In the genomic region with DNA sequence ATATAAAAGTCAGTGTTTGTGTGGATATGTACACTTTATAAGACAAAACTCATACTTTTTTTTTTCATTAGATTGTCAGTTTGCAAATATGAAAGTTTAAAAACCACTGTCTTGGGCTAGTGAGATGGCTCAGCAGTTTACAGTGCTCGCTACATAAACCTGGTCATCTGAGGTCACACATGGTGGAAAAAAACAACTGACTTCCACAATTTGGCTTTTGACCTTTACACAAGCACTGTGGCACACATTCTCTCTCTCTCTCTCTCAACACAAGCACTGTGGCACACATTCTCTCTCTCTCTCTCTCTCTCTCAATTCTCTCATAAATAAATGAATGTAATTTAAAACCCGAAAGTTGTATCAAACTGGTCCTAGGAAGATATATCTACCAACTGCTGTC, we compare ENCODE assay signal across 27 mouse cellular contexts. TPM values are rescaled to one million over a fixed set of nuclear protein-coding genes. Genes with fewer than 3 reads are reported as not detected.
DNase-seq lines count a peak whose midpoint lies in the region; ATAC-seq and TF ChIP-seq lines count a peak whose summit lies in the region.
"Had no signal": no experiment of that assay in that cellular context is flagged by ENCODE, and none has a peak within 500 bp of the region (broad histone marks: within the 10 kb centered on the region; RNA-seq: fewer than 3 reads in every experiment).

No protein-coding gene starts in this region.

- 68% methylated on average over 2 of the region's 2 CpGs for WGBS in liver, postnatal 0 days (ENCODE audit: insufficient replicate concordance)
- 63% methylated on average over 2 of the region's 2 CpGs for WGBS in liver, embryonic 12.5 days (ENCODE audit: insufficient replicate concordance)

- H3K9ac ChIP-seq in liver, postnatal 0 days (replicated peaks): no peak overlapping the region
- no peak overlapping the region for H3K9ac ChIP-seq in liver, embryonic 12.5 days
- H3K9ac ChIP-seq: embryonic facial prominence, embryonic 13.5 days; embryonic facial prominence, embryonic 15.5 days; forebrain, embryonic 12.5 days had no signal

- no peaks in the 10 kb centered on the region for H3K9me3 ChIP-seq in liver, postnatal 0 days (ENCODE audit: low read length)
- H3K9me3 ChIP-seq in liver, embryonic 12.5 days (replicated peaks): no peaks in the 10 kb centered on the region
- H3K9me3 ChIP-seq: embryonic facial prominence, embryonic 13.5 days; embryonic facial prominence, embryonic 15.5 days; forebrain, embryonic 10.5 days; forebrain, embryonic 12.5 days; G1E had no signal

- H3K4me2 ChIP-seq in liver, postnatal 0 days (ENCODE audit: low read depth, low read length): no peak overlapping the region
- H3K4me2 ChIP-seq in liver, embryonic 12.5 days: no peak overlapping the region
- H3K4me2 ChIP-seq: embryonic facial prominence, embryonic 13.5 days; embryonic facial prominence, embryonic 15.5 days; forebrain, embryonic 12.5 days had no signal

- H3K4me3 ChIP-seq in liver, postnatal 0 days (ENCODE audit: low read depth, low read length): no peak overlapping the region
- no peak overlapping the region for H3K4me3 ChIP-seq in liver, embryonic 12.5 days
- H3K4me3 ChIP-seq: embryonic facial prominence, embryonic 13.5 days; embryonic facial prominence, embryonic 15.5 days; erythroblast, embryonic 14.5 days; forebrain, embryonic 10.5 days; forebrain, embryonic 12.5 days had no signal

- no peaks in the 10 kb centered on the region for H3K27me3 ChIP-seq in liver, postnatal 0 days (ENCODE audit: insufficient read depth, low read length)
- no peaks in the 10 kb centered on the region for H3K27me3 ChIP-seq in liver, embryonic 12.5 days (replicated peaks)
- H3K27me3 ChIP-seq: CH12.LX; embryonic facial prominence, embryonic 13.5 days; embryonic facial prominence, embryonic 15.5 days; forebrain, embryonic 12.5 days; Patski had no signal

- H3K27ac ChIP-seq in liver, postnatal 0 days (ENCODE audit: low read depth): no peak overlapping the region
- no peak overlapping the region for H3K27ac ChIP-seq in liver, embryonic 12.5 days
- H3K27ac ChIP-seq: embryonic facial prominence, embryonic 13.5 days; embryonic facial prominence, embryonic 15.5 days; forebrain, embryonic 10.5 days; forebrain, embryonic 12.5 days had no signal

- no peak for TF ChIP-seq EP300 in liver, postnatal 0 days (IDR thresholded peaks at IDR 0.05; ENCODE audit: low read depth)

- H3K36me3 ChIP-seq in liver, postnatal 0 days (replicated peaks; ENCODE audit: insufficient read depth, low read length): no peaks in the 10 kb centered on the region
- H3K36me3 ChIP-seq in liver, embryonic 12.5 days: no peaks in the 10 kb centered on the region
- H3K36me3 ChIP-seq: G1E had no signal

- H3K4me1 ChIP-seq in liver, postnatal 0 days (ENCODE audit: insufficient read depth): peaks cover 4% of the 10 kb centered on the region; the same call in 1 of the 2 replicates
- H3K4me1 ChIP-seq in liver, embryonic 12.5 days: no peaks in the 10 kb centered on the region
- H3K4me1 ChIP-seq: embryonic facial prominence, embryonic 13.5 days; embryonic facial prominence, embryonic 15.5 days had no signal

- peak; percentile 80 for ATAC-seq in liver, postnatal 0 days
- no peak for ATAC-seq in liver, embryonic 12.5 days
- ATAC-seq in megakaryocyte progenitor cell, adult 5-6 weeks (replicated peaks; ENCODE audit: poor library complexity): 0 out of 2 replicates have a peak, but pooled peaks have one; percentile 20
- ATAC-seq: activated CD4-positive, CD25-positive, alpha-beta regulatory T cell, adult 4 months; CD4-positive, CD25-positive, alpha-beta regulatory T cell, adult 4 months; forebrain, embryonic 14.5 days; forebrain, embryonic 16.5 days; Patski had no signal

- no peak for DNase-seq in liver, postnatal 0 days
- DNase-seq in adipocyte (ENCODE audit: low spot score): peak; percentile 53
- no peak for DNase-seq in layer of hippocampus, adult 9-10 months (ENCODE audit: low spot score)
- DNase-seq in heart, adult 11 months: no peak
- DNase-seq in adrenal gland, postnatal 10 days: no peak
- DNase-seq: adrenal gland, postnatal 36 days; B cell, adult 2 months; cerebellum, adult 11-12 months; cerebellum, adult 2 months; cerebellum, adult 9-10 months; cerebellum, postnatal 10 days; cerebellum, postnatal 25 days; embryo, embryonic 11 days had no signal

- no peak for TF ChIP-seq CTCF in liver, postnatal 0 days (IDR thresholded peaks at IDR 0.05; ENCODE audit: low read depth)

RNA-seq across cellular contexts. Expression of gene Sgtb, which starts 23.0 kb away (rescaled TPM):
- polyA plus RNA-seq in liver, postnatal 0 days (2015; fragmentation: Nextera tagmentation; extraction: Ambion mirVana): 2.1 and 2.2 TPM in 2 replicates
- polyA plus RNA-seq in liver, embryonic 12.5 days (2016; fragmentation: Nextera tagmentation; extraction: Ambion mirVana): 1.1 TPM in 2 replicates
- not detected in 2 replicates for total RNA-seq in megakaryocyte progenitor cell, adult 5-6 weeks (2015)
- total RNA-seq in megakaryocyte progenitor cell, adult 5-6 weeks (2017): 0.34 TPM in 1 of 2 replicates, not detected in the other
- total RNA-seq in adrenal gland, postnatal 10 days (2021): 1 to 10 TPM; 5.2 to 7.6 TPM
- polyA plus RNA-seq: erythroblast, embryonic 14.5 days had no signal

RNA-seq across cellular contexts. Expression of gene Nln, which starts 23.1 kb away (rescaled TPM):
- 40.4 and 61.5 TPM in 2 replicates for polyA plus RNA-seq in liver, postnatal 0 days (2015; fragmentation: Nextera tagmentation; extraction: Ambion mirVana)
- 13.1 and 14.6 TPM in 2 replicates for polyA plus RNA-seq in liver, embryonic 12.5 days (2016; fragmentation: Nextera tagmentation; extraction: Ambion mirVana)
- total RNA-seq in megakaryocyte progenitor cell, adult 5-6 weeks (2015): 33.0 and 38.0 TPM in 2 replicates
- total RNA-seq in megakaryocyte progenitor cell, adult 5-6 weeks (2017): 39.1 and 46.9 TPM in 2 replicates
- total RNA-seq in adrenal gland, postnatal 10 days (2021): 10 to 100 TPM; 27.2 to 28.4 TPM

RNA-seq across cellular contexts. Expression of gene Trappc13, which starts 45.7 kb away (rescaled TPM):
- 19.8 and 21.5 TPM in 2 replicates for polyA plus RNA-seq in liver, postnatal 0 days (2015; fragmentation: Nextera tagmentation; extraction: Ambion mirVana)
- polyA plus RNA-seq in liver, embryonic 12.5 days (2016; fragmentation: Nextera tagmentation; extraction: Ambion mirVana): 39.5 and 42.6 TPM in 2 replicates
- total RNA-seq in megakaryocyte progenitor cell, adult 5-6 weeks (2015): 59.3 and 63.4 TPM in 2 replicates
- total RNA-seq in megakaryocyte progenitor cell, adult 5-6 weeks (2017): 67.6 and 69.5 TPM in 2 replicates
- 10 to 100 TPM; 47.1 to 51.4 TPM for total RNA-seq in adrenal gland, postnatal 10 days (2021)

RNA-seq across cellular contexts. Expression of gene Trim23, which starts 46.0 kb away (rescaled TPM):
- 5.6 and 6.4 TPM in 2 replicates for polyA plus RNA-seq in liver, postnatal 0 days (2015; fragmentation: Nextera tagmentation; extraction: Ambion mirVana)
- 10.6 and 11.4 TPM in 2 replicates for polyA plus RNA-seq in liver, embryonic 12.5 days (2016; fragmentation: Nextera tagmentation; extraction: Ambion mirVana)
- total RNA-seq in megakaryocyte progenitor cell, adult 5-6 weeks (2015): 12.8 and 12.9 TPM in 2 replicates
- total RNA-seq in megakaryocyte progenitor cell, adult 5-6 weeks (2017): 20.8 and 22.2 TPM in 2 replicates
- 10 to 100 TPM; 19.2 to 20.3 TPM for total RNA-seq in adrenal gland, postnatal 10 days (2021)

Comparison
In these comparisons a context has a peak if more than half of its experiments do, and no peak if none do; other contexts are left out.
1. RNA of gene Sgtb, which starts 23.0 kb away (total RNA-seq): 5.2 to 7.6 TPM in adrenal gland, postnatal 10 days; 0.34 TPM in megakaryocyte progenitor cell, adult 5-6 weeks; every median in the first group is over 4 times any median in the second.